Mouse (Mus musculus) lung, adult 2 months (tissue): Measurements from ENCODE around the gene Ppp1r9b.

ENCODE experiments used
- CTCF ChIP-seq: fragments of 200-500 bp; IDR thresholded peaks from 2 replicates; pipeline ENCODE4 v1.5.1; 2011; ENCODE audit warnings: mild to moderate bottlenecking, low read length, control low read depth; ENCODE audit not compliant: insufficient read depth
- POLR2A ChIP-seq: fragments of 200-500 bp; IDR thresholded peaks from 2 replicates; pipeline ENCODE4 v1.6.1; 2011; ENCODE audit warnings: low read depth, mild to moderate bottlenecking, control low read depth, low read length, borderline replicate concordance; ENCODE audit errors: extremely low read depth

DNA sequence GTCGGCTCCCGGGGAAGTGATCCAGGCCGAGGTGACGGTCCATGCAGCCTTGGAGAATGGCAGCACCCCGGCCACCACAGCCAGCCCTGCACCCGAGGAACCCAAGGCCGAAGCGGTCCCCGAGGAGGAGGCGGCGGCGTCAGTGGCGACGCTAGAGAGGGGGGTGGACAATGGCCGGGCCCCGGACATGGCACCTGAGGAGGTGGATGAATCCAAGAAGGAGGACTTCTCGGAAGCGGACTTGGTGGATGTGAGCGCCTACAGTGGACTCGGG is 1.6 kb downstream of the Ppp1r9b start:
- TF ChIP-seq CTCF (no peak), POLR2A (no peak)
